Comparison of ENCODE assay signal across 23 mouse cellular contexts in the genomic region with DNA sequence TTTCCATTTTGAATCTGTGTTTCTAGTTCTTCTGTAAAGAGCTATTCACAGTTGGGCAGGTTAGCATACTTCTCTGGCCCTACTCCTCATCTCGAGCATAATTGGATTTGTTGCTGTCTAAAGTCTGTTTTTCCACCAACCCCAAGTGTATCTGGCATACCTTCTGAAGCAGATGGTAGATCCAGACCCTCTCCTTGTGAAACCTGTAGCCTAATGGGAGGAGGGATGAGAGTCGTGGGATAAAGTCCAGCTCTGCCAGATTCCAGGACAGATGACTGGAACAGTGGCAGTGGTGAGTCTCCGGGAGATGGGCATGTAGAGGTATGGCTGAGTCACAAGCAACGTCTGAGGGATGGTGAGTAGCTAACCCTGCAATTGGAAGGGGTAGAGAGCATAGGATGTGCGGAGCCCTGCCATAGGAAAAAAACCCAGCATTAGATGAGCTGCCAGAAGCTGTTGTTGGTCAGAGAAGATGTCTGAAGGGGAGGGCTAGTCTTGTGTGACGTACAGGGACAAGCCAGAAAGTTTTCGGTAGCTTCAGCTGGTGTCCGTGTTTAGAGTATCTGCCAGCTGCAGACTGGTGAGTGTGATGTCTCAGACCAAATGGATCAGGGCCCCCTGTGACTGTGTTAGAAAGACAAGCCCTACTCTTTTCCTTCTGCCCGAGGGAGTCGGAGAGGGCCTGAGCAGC.
DNase-seq lines count a peak whose midpoint lies in the region; ATAC-seq lines count a peak whose summit lies in the region.
"Had no signal": no experiment of that assay in that cellular context is flagged by ENCODE, and none has a peak within 500 bp of the region (broad histone marks: within the 10 kb centered on the region; RNA-seq: fewer than 3 reads in every experiment).

No protein-coding gene starts in this region.

- H3K4me1 ChIP-seq in embryonic facial prominence, embryonic 14.5 days (ENCODE audit: control insufficient read depth, insufficient read depth, low read length), result peaks cover 26% of the 10 kb centered on the region
- peaks cover 41% of the 10 kb centered on the region for H3K4me1 ChIP-seq in embryonic facial prominence, embryonic 10.5 days
- peaks cover 34% of the 10 kb centered on the region for H3K4me1 ChIP-seq in hindbrain, embryonic 10.5 days (replicated peaks)
- 0 out of 2 replicates have a peak, but pooled peaks cover 4% of the 10 kb centered on the region for H3K4me1 ChIP-seq in hindbrain, embryonic 14.5 days (replicated peaks; ENCODE audit: control insufficient read depth, insufficient read depth, low read length)
- H3K4me1 ChIP-seq in lung, embryonic 16.5 days (replicated peaks; ENCODE audit: control insufficient read depth, insufficient read depth, low read length), result peaks cover 10% of the 10 kb centered on the region

- no peaks in the 10 kb centered on the region for H3K27me3 ChIP-seq in embryonic facial prominence, embryonic 14.5 days (replicated peaks; ENCODE audit: control insufficient read depth, insufficient read depth, low read length)
- H3K27me3 ChIP-seq in embryonic facial prominence, embryonic 10.5 days (replicated peaks; ENCODE audit: low read depth, poor library complexity, severe bottlenecking), result no peaks in the 10 kb centered on the region
- no peaks in the 10 kb centered on the region for H3K27me3 ChIP-seq in hindbrain, embryonic 10.5 days (ENCODE audit: insufficient read depth, poor library complexity, severe bottlenecking)
- no peaks in the 10 kb centered on the region for H3K27me3 ChIP-seq in hindbrain, embryonic 14.5 days (ENCODE audit: control insufficient read depth, insufficient read depth, low read length)
- no peaks in the 10 kb centered on the region for H3K27me3 ChIP-seq in lung, embryonic 16.5 days (ENCODE audit: control insufficient read depth, insufficient read depth, low read depth, low read length)
- H3K27me3 ChIP-seq: forebrain, embryonic 12.5 days; heart, embryonic 12.5 days; kidney, embryonic 15.5 days; limb, embryonic 15.5 days; liver, embryonic 15.5 days; midbrain, embryonic 13.5 days had no signal

- H3K4me2 ChIP-seq in embryonic facial prominence, embryonic 14.5 days (ENCODE audit: low read depth, low read length), result no peak overlapping the region
- no peak overlapping the region for H3K4me2 ChIP-seq in hindbrain, embryonic 14.5 days (replicated peaks)
- H3K4me2 ChIP-seq in lung, embryonic 16.5 days (ENCODE audit: low read depth, low read length), result no peak overlapping the region
- H3K4me2 ChIP-seq: forebrain, embryonic 12.5 days; heart, embryonic 12.5 days; kidney, embryonic 15.5 days; limb, embryonic 15.5 days; liver, embryonic 15.5 days; midbrain, embryonic 13.5 days had no signal

- no peak overlapping the region; the same call in 1 of the 2 replicates for H3K27ac ChIP-seq in embryonic facial prominence, embryonic 14.5 days (replicated peaks; ENCODE audit: low read depth, low read length)
- no peak overlapping the region for H3K27ac ChIP-seq in embryonic facial prominence, embryonic 10.5 days (replicated peaks)
- H3K27ac ChIP-seq in hindbrain, embryonic 10.5 days, result peak overlapping the region; percentile 1; the same call in 1 of the 2 replicates
- no peak overlapping the region for H3K27ac ChIP-seq in hindbrain, embryonic 14.5 days
- no peak overlapping the region; the same call in 1 of the 2 replicates for H3K27ac ChIP-seq in lung, embryonic 16.5 days (ENCODE audit: low read length)
- H3K27ac ChIP-seq: forebrain, embryonic 12.5 days; hindbrain, postnatal 0 days; kidney, embryonic 15.5 days; limb, embryonic 15.5 days; liver, embryonic 15.5 days; midbrain, embryonic 13.5 days had no signal

- ATAC-seq in embryonic facial prominence, embryonic 14.5 days (ENCODE audit: low read depth), result no peak
- no peak for ATAC-seq in hindbrain, embryonic 14.5 days (ENCODE audit: low FRiP score)
- ATAC-seq in lung, embryonic 16.5 days (ENCODE audit: low read depth), result peak; percentile 30; the same call in 1 of the 2 replicates
- ATAC-seq in megakaryocyte-erythroid progenitor cell, adult 5-6 weeks (replicated peaks; ENCODE audit: low FRiP score, low TSS enrichment, poor library complexity, severe bottlenecking), result no peak
- ATAC-seq: hindbrain, postnatal 0 days; midbrain, embryonic 13.5 days had no signal

- no peak overlapping the region for H3K4me3 ChIP-seq in embryonic facial prominence, embryonic 14.5 days (ENCODE audit: low read depth, low read length)
- no peak overlapping the region for H3K4me3 ChIP-seq in embryonic facial prominence, embryonic 10.5 days
- no peak overlapping the region for H3K4me3 ChIP-seq in hindbrain, embryonic 10.5 days
- no peak overlapping the region for H3K4me3 ChIP-seq in hindbrain, embryonic 14.5 days (replicated peaks; ENCODE audit: low read length)
- no peak overlapping the region for H3K4me3 ChIP-seq in lung, embryonic 16.5 days (ENCODE audit: low read length)
- H3K4me3 ChIP-seq: forebrain, embryonic 12.5 days; heart, embryonic 12.5 days; kidney, embryonic 15.5 days; limb, embryonic 15.5 days; liver, embryonic 15.5 days; midbrain, embryonic 13.5 days had no signal

- peak; percentile 31 for DNase-seq in embryonic facial prominence, embryonic 14.5 days (ENCODE audit: low spot score)
- no peak for DNase-seq in embryonic facial prominence, embryonic 10.5 days (ENCODE audit: low spot score)
- DNase-seq in hindbrain, embryonic 10.5 days (ENCODE audit: low spot score), result no peak
- DNase-seq in hindbrain, embryonic 14.5 days (ENCODE audit: low spot score), result no peak
- no peak for DNase-seq in lung, adult 18-20 months
- peak; percentile 55 for DNase-seq in brain, adult 2 months (ENCODE audit: low read depth, low spot score)
- DNase-seq: B cell, adult 2 months; cerebellum, adult 9-11 months; embryo, embryonic 11 days; gastrocnemius, postnatal 25 days; heart, postnatal 4 days; kidney, postnatal 4 days; right cerebral cortex, postnatal 25 days; thymus, postnatal 36 days had no signal

- WGBS in embryonic facial prominence, embryonic 14.5 days, result 66% methylated on average over 10 of the region's 10 CpGs
- 82% methylated on average over 10 of the region's 10 CpGs for WGBS in embryonic facial prominence, embryonic 10.5 days
- 83% methylated on average over 10 of the region's 10 CpGs for WGBS in hindbrain, embryonic 10.5 days
- WGBS in hindbrain, embryonic 14.5 days, result 85% methylated on average over 10 of the region's 10 CpGs
- 59% methylated on average over 10 of the region's 10 CpGs for WGBS in lung, embryonic 16.5 days

- H3K9ac ChIP-seq in embryonic facial prominence, embryonic 14.5 days (ENCODE audit: low read depth, low read length), result no peak overlapping the region
- no peak overlapping the region for H3K9ac ChIP-seq in hindbrain, embryonic 14.5 days
- H3K9ac ChIP-seq in lung, embryonic 16.5 days (ENCODE audit: low read length), result no peak overlapping the region
- H3K9ac ChIP-seq: heart, embryonic 12.5 days; kidney, embryonic 15.5 days; limb, embryonic 15.5 days; liver, embryonic 15.5 days; midbrain, embryonic 13.5 days had no signal

- H3K9me3 ChIP-seq in embryonic facial prominence, embryonic 14.5 days (ENCODE audit: control insufficient read depth, low read length), result no peaks in the 10 kb centered on the region
- H3K9me3 ChIP-seq in embryonic facial prominence, embryonic 10.5 days, result no peaks in the 10 kb centered on the region
- no peaks in the 10 kb centered on the region for H3K9me3 ChIP-seq in hindbrain, embryonic 10.5 days
- H3K9me3 ChIP-seq in hindbrain, embryonic 14.5 days (ENCODE audit: control insufficient read depth, low read length), result no peaks in the 10 kb centered on the region
- no peaks in the 10 kb centered on the region for H3K9me3 ChIP-seq in lung, embryonic 16.5 days (ENCODE audit: control insufficient read depth, low read length)
- H3K9me3 ChIP-seq: forebrain, embryonic 12.5 days; heart, embryonic 12.5 days; kidney, embryonic 15.5 days; limb, embryonic 15.5 days; liver, embryonic 15.5 days; midbrain, embryonic 13.5 days had no signal

- H3K36me3 ChIP-seq in embryonic facial prominence, embryonic 14.5 days (ENCODE audit: control insufficient read depth, insufficient read depth, low read length), result peaks cover 26% of the 10 kb centered on the region
- peaks cover 58% of the 10 kb centered on the region for H3K36me3 ChIP-seq in embryonic facial prominence, embryonic 10.5 days (replicated peaks)
- peaks cover 22% of the 10 kb centered on the region for H3K36me3 ChIP-seq in hindbrain, embryonic 10.5 days
- no peaks in the 10 kb centered on the region for H3K36me3 ChIP-seq in hindbrain, embryonic 14.5 days (replicated peaks; ENCODE audit: control insufficient read depth, insufficient read depth)
- H3K36me3 ChIP-seq in lung, embryonic 16.5 days (ENCODE audit: control insufficient read depth, insufficient read depth, low read length), result peaks cover under 1% of the 10 kb centered on the region; the same call in 1 of the 2 replicates

Comparison
In these comparisons a context has a peak if more than half of its experiments do, and no peak if none do; other contexts are left out.
1. DNase-seq: peak in embryonic facial prominence, embryonic 14.5 days (single experiment) and brain, adult 2 months (single experiment); none in embryonic facial prominence, embryonic 10.5 days (single experiment), hindbrain, embryonic 10.5 days (single experiment), hindbrain, embryonic 14.5 days (single experiment) and lung, adult 18-20 months (0 of 2).